Mouse (Mus musculus): ENCODE results near the gene Dld.

Dld gene

GRCm38 (mm10) chr12:31350944-31351928 lies at the start of gene Dld:
Dld (minus strand) TSS chr12:31351453.
- DNase-seq, result peak; percentile 97

- no peak for DNase-seq
Observed at GRCm38 (mm10) chr12:31400821-31401220, 49.6 kb upstream of the Dld start.

GRCm38 (mm10) chr12:31397709-31398108 lies 46.5 kb upstream of the Dld start:
- no peak for DNase-seq

- DNase-seq, result no peak
Observed at GRCm38 (mm10) chr12:31395895-31396294, 44.6 kb upstream of the Dld start.

GRCm38 (mm10) chr12:31391696-31392095 lies 40.4 kb upstream of the Dld start:
- DNase-seq, result no peak

- no peak for DNase-seq
Observed at GRCm38 (mm10) chr12:31390571-31390970, 39.3 kb upstream of the Dld start, which contains the start of gene Slc26a3. Slc26a3 (plus strand) TSS chr12:31390871.

- no peak for DNase-seq
Observed at GRCm38 (mm10) chr12:31387303-31387702, 36.0 kb upstream of the Dld start.

GRCm38 (mm10) chr12:31382451-31382850 lies 31.2 kb upstream of the Dld start:
- DNase-seq, result no peak

- DNase-seq, result no peak
Observed at GRCm38 (mm10) chr12:31380878-31381277, 29.6 kb upstream of the Dld start.

- no peak for DNase-seq
Observed at GRCm38 (mm10) chr12:31377241-31377640, 26.0 kb upstream of the Dld start.

GRCm38 (mm10) chr12:31376326-31376950 lies 25.2 kb upstream of the Dld start:
- DNase-seq, result peak in 1 of 2 experiments; percentile 8

GRCm38 (mm10) chr12:31375283-31375615 lies 24.0 kb upstream of the Dld start:
- no peak for DNase-seq

- DNase-seq, result peak; percentile 48 to 61
Observed at GRCm38 (mm10) chr12:31374603-31375282, 23.5 kb upstream of the Dld start.

GRCm38 (mm10) chr12:31369656-31370055 lies 18.4 kb upstream of the Dld start:
- DNase-seq, result no peak

GRCm38 (mm10) chr12:31369118-31369517 lies 17.9 kb upstream of the Dld start:
- DNase-seq, result no peak

GRCm38 (mm10) chr12:31367721-31368120 lies 16.5 kb upstream of the Dld start:
- DNase-seq, result no peak

GRCm38 (mm10) chr12:31366428-31366827 lies 15.2 kb upstream of the Dld start:
- no peak for DNase-seq

- DNase-seq, result no peak
Observed at GRCm38 (mm10) chr12:31350191-31350943, 886 bp downstream of the Dld start.

- DNase-seq, result peak in 1 of 2 experiments; percentile 35
Observed at GRCm38 (mm10) chr12:31333261-31333660, 18.0 kb downstream of the Dld start.

GRCm38 (mm10) chr12:31327139-31327538 lies 24.1 kb downstream of the Dld start:
- no peak for DNase-seq

GRCm38 (mm10) chr12:31323136-31323695 lies 28.0 kb downstream of the Dld start:
- no peak for DNase-seq

- no peak for DNase-seq
Observed at GRCm38 (mm10) chr12:31321532-31321931, 29.7 kb downstream of the Dld start.

Data from cerebellum, postnatal 36 days (tissue).